Mouse (Mus musculus) kidney, adult 2 months (tissue): ENCODE data around the gene Znrf4.

ENCODE experiments used
- CTCF ChIP-seq: fragments of 200-500 bp; conservative IDR thresholded peaks from 2 replicates; pipeline ENCODE4 v1.5.1; 2011; ENCODE audit warnings: low read depth, mild to moderate bottlenecking, control low read depth, low read length, moderate library complexity, mixed read lengths; ENCODE audit not compliant: insufficient read depth, insufficient read length
- POLR2A ChIP-seq: fragments of 200-500 bp; IDR thresholded peaks from one replicate; pipeline ENCODE4 v1.6.1; 2011; ENCODE audit warnings: low read depth, low read length, control low read depth

- TF ChIP-seq CTCF (no peak), POLR2A (no peak)
Measured at GRCm38 (mm10) chr17:56506417-56507065, 5.7 kb downstream of the Znrf4 start.
